ENCODE assay signal across 8 mouse cellular contexts in the genomic region with DNA sequence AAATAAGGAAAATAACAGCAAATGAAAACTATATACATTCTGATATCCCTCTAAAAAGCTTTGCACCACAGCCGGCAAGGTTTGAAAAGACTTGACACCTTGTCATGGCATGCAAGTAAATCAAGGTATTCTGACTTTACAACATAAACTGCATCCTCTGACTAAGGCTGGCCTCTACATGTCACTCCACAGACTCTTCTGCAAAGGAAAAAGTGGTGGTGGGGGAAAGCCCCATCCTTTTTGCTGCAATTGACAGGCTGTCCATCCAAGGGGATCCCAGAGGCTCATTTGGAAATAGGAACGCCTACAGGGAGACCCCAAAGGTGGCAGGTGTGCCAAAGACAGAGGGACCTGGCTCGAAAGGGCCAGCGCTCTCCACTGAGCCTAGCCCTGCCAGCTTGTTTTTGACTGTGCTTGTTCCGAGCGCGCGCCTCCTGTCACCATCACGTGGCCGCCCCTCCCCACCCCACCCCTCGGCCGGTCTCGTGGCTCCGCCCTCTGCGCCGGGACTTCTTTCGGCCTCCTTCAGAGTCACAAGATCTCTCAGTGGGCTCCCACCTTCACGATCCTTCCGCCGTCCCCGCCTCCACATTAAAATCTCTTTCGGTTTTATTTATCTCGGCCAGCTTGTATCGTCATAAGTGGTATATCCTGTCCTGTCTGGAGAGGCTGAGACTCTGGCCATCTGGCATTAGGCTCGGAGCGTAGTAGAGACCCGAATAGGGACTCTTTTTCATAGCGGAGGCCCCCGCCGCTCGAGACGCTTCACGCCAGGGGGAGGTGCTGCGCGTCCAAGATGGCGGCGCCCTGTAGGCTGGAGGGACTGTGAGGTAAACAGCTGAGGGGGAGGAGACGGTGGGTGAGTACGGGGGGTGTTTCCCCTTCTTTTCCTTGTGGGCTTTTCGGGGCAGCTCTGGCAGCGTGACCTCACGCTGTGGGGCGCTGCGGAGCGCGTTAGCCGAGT. TPM values are rescaled to one million over a fixed set of nuclear protein-coding genes. Genes with fewer than 3 reads are reported as not detected.
A peak's percentile ranks its signal among the peaks of the same experiment; 100 is the strongest.
DNase-seq lines count a peak whose midpoint lies in the region; ATAC-seq lines count a peak whose summit lies in the region.

TSS of gene Tsc1 (plus strand) at position 768 of the 964 bp plus-strand sequence.

- WGBS in heart, embryonic 10.5 days: 2% methylated on average over 47 of the region's 47 CpGs
- WGBS in kidney, embryonic 15.5 days: 2% methylated on average over 47 of the region's 47 CpGs

- no peaks in the 10 kb centered on the region for H3K36me3 ChIP-seq in heart, embryonic 10.5 days
- no peaks in the 10 kb centered on the region for H3K36me3 ChIP-seq in kidney, embryonic 15.5 days

- ATAC-seq in erythroblast, adult 5-6 weeks (replicated peaks; ENCODE audit: low FRiP score, poor library complexity, severe bottlenecking): peak; percentile 95
- peak; percentile 94 for ATAC-seq in kidney, embryonic 15.5 days (replicated peaks; ENCODE audit: low FRiP score)
- ATAC-seq in monocyte, adult 5-6 weeks (replicated peaks; ENCODE audit: insufficient number of reproducible peaks, low FRiP score, low TSS enrichment, poor library complexity, severe bottlenecking): peak; percentile 98

- no peaks in the 10 kb centered on the region for H3K9me3 ChIP-seq in heart, embryonic 10.5 days
- no peaks in the 10 kb centered on the region for H3K9me3 ChIP-seq in kidney, embryonic 15.5 days (replicated peaks)

- peak within 1 kb of the TSS; percentile 78 for H3K4me2 ChIP-seq in kidney, embryonic 15.5 days

- peak; percentile 96 for DNase-seq in B cell, adult 2 months
- peak; percentile 99 for DNase-seq in brain, adult 2 months (ENCODE audit: low read depth, low spot score)
- DNase-seq in heart, embryonic 10.5 days (ENCODE audit: low spot score): peak; percentile 99
- peak; percentile 99 for DNase-seq in liver
- peak; percentile 94 to 97 for DNase-seq in spleen, postnatal 4 days (ENCODE audit: low spot score in 2 of 2)

- H3K4me1 ChIP-seq in heart, embryonic 10.5 days: peaks cover 27% of the 10 kb centered on the region
- H3K4me1 ChIP-seq in kidney, embryonic 15.5 days: peaks cover 36% of the 10 kb centered on the region

- H3K27me3 ChIP-seq in heart, embryonic 10.5 days (ENCODE audit: insufficient read depth, poor library complexity, severe bottlenecking): no peaks in the 10 kb centered on the region
- no peaks in the 10 kb centered on the region for H3K27me3 ChIP-seq in kidney, embryonic 15.5 days

- peak within 1 kb of the TSS; percentile 95 for H3K9ac ChIP-seq in kidney, embryonic 15.5 days

- peak within 1 kb of the TSS; percentile 95 for H3K27ac ChIP-seq in heart, embryonic 10.5 days
- peak within 1 kb of the TSS; percentile 91 for H3K27ac ChIP-seq in kidney, embryonic 15.5 days

- peak within 1 kb of the TSS; percentile 100 for H3K4me3 ChIP-seq in heart, embryonic 10.5 days
- H3K4me3 ChIP-seq in kidney, embryonic 15.5 days (replicated peaks): peak within 1 kb of the TSS; percentile 92

RNA-seq across cellular contexts. Expression of gene Tsc1, which starts in this region (rescaled TPM):
- 26.3 and 27.9 TPM in 2 replicates for total RNA-seq in erythroblast, adult 5-6 weeks (2015; ENCODE audit: low replicate concordance)
- 31.6 and 53.1 TPM in 2 replicates for total RNA-seq in erythroblast, adult 5-6 weeks (2017; ENCODE audit: low replicate concordance)
- polyA plus RNA-seq in heart, embryonic 10.5 days (2016; fragmentation: Nextera tagmentation; extraction: Ambion mirVana): 17.8 and 23.8 TPM in 2 replicates
- polyA plus RNA-seq in kidney, embryonic 15.5 days (2015; fragmentation: Nextera tagmentation; extraction: Ambion mirVana): 18.4 and 22.9 TPM in 2 replicates
- total RNA-seq in monocyte, adult 5-6 weeks (2017): 14.2 to 29.8 TPM (median 24.7 TPM) in 3 replicates

Comparison
In these comparisons a context has a peak if more than half of its experiments do, and no peak if none do; other contexts are left out.
1. Peak in every context shown above with its lines: DNase-seq, ATAC-seq, H3K4me3 ChIP-seq and H3K27ac ChIP-seq.